Mouse (Mus musculus) olfactory bulb, adult 2 months (tissue): ENCODE results near the gene Pald1. TPM values are rescaled to one million over a fixed set of nuclear protein-coding genes. Genes with fewer than 3 reads are reported as not detected.
A peak's percentile ranks its signal among the peaks of the same experiment; 100 is the strongest.

Experiments used
- H3K27ac ChIP-seq: fragments of 200-500 bp; 2 replicates; pipeline ENCODE4 v1.5.1; 2012; ENCODE audit warnings: low read depth, low read length; ENCODE audit not compliant: insufficient read depth
- H3K4me1 ChIP-seq: fragments of 200-500 bp; 2 replicates; pipeline ENCODE4 v1.6.1; 2012; ENCODE audit warnings: low read length; ENCODE audit not compliant: control insufficient read depth, insufficient read depth
- H3K4me3 ChIP-seq: fragments of 200-500 bp; 2 replicates; pipeline ENCODE4 v1.5.1; 2012; ENCODE audit warnings: mild to moderate bottlenecking, low read depth, low read length, moderate library complexity; ENCODE audit not compliant: insufficient read depth
- CTCF ChIP-seq: fragments of 200-500 bp; IDR thresholded peaks from 2 replicates; pipeline ENCODE4 v1.5.1; 2012; ENCODE audit warnings: low read depth, mild to moderate bottlenecking, low read length, moderate library complexity; ENCODE audit not compliant: insufficient read depth
- POLR2A ChIP-seq: fragments of 200-500 bp; IDR thresholded peaks from 2 replicates; pipeline ENCODE4 v1.6.1; 2012; ENCODE audit warnings: mild to moderate bottlenecking, low read depth, low read length, moderate library complexity; ENCODE audit not compliant: insufficient read depth
- WGBS: fragments of 180-500 bp; shearing (Covaris S2); methylation state at CpG from one replicate; pipeline ENCODE4 v1.1.7; 2018; 5-methylcytosine and 5-hydroxymethylcytosine counted together
- polyA plus RNA-seq: library from polyadenylated mRNA; stranded (reverse); fragments of >200 nt; gene quantifications from 2 replicates; pipeline ENCODE4 v1.2.4, GENCODE M21; 2012; ENCODE audit warnings: low replicate concordance; ENCODE audit not compliant: missing spikeins, insufficient read depth, insufficient read length

The Pald1 gene
- polyA plus RNA-seq, 1 experiment: not detected

- WGBS: 54% methylated on average over 2 of the region's 2 CpGs
- TF ChIP-seq POLR2A (no peak), CTCF (no peak)
- no peak overlapping the region for H3K4me3 ChIP-seq
- peaks cover 3% of the 10 kb centered on the region for H3K4me1 ChIP-seq
- H3K27ac ChIP-seq: no peak overlapping the region
These were observed 92.9 kb downstream of the Pald1 start for GRCm38 (mm10) chr10:61290479-61290878.

GRCm38 (mm10) chr10:61290016-61290415 lies 93.3 kb downstream of the Pald1 start:
- Histone ChIP-seq H3K27ac (no peak overlapping the region), H3K4me1 (peaks cover 8% of the 10 kb centered on the region), H3K4me3 (no peak overlapping the region)
- TF ChIP-seq POLR2A (no peak), CTCF (no peak)
- 45% methylated on average over 2 of the region's 2 CpGs for WGBS

- TF ChIP-seq POLR2A: no peak
- no peak for TF ChIP-seq CTCF
- Histone ChIP-seq H3K4me3 (no peak overlapping the region), H3K4me1 (peaks cover 10% of the 10 kb centered on the region), H3K27ac (no peak overlapping the region)
- 58% methylated on average over 7 of the region's 7 CpGs for WGBS
These were observed 97.1 kb downstream of the Pald1 start for GRCm38 (mm10) chr10:61286246-61286645.

- Histone ChIP-seq H3K27ac (no peak overlapping the region), H3K4me1 (peaks cover 10% of the 10 kb centered on the region), H3K4me3 (no peak overlapping the region)
- TF ChIP-seq POLR2A (no peak), CTCF (no peak)
- WGBS: 58% methylated on average over 11 of the region's 11 CpGs
These were observed 98.1 kb downstream of the Pald1 start for GRCm38 (mm10) chr10:61285271-61285670.

- H3K4me3 ChIP-seq: no peak overlapping the region
- 86% methylated on average over 4 of the region's 4 CpGs for WGBS
- no peak overlapping the region for H3K27ac ChIP-seq
- peaks cover 10% of the 10 kb centered on the region for H3K4me1 ChIP-seq
- no peak for TF ChIP-seq POLR2A
- TF ChIP-seq CTCF: no peak
These were observed 99.0 kb downstream of the Pald1 start for GRCm38 (mm10) chr10:61284309-61284708.

GRCm38 (mm10) chr10:61281115-61281514 lies 102.2 kb downstream of the Pald1 start:
- WGBS: 94% methylated on average over 5 of the region's 5 CpGs
- Histone ChIP-seq H3K4me1 (peaks cover 10% of the 10 kb centered on the region), H3K4me3 (no peak overlapping the region), H3K27ac (no peak overlapping the region)
- TF ChIP-seq CTCF (no peak), POLR2A (no peak)

- TF ChIP-seq CTCF (no peak), POLR2A (no peak)
- Histone ChIP-seq H3K4me3 (no peak overlapping the region), H3K27ac (no peak overlapping the region), H3K4me1 (peaks cover 11% of the 10 kb centered on the region)
- 55% methylated on average over 14 of the region's 14 CpGs for WGBS
These were observed 105.2 kb downstream of the Pald1 start for GRCm38 (mm10) chr10:61277918-61278674.

- Histone ChIP-seq H3K4me1 (peaks cover 15% of the 10 kb centered on the region), H3K4me3 (no peak overlapping the region), H3K27ac (no peak overlapping the region)
- TF ChIP-seq POLR2A (no peak), CTCF (no peak)
- WGBS: 98% methylated on average over 6 of the region's 6 CpGs
These were observed 106.3 kb downstream of the Pald1 start for GRCm38 (mm10) chr10:61277051-61277450.

- WGBS: 6% methylated on average over 5 of the region's 5 CpGs
- H3K4me3 ChIP-seq: no peak overlapping the region
These were observed 107.6 kb downstream of the Pald1 start for GRCm38 (mm10) chr10:61275669-61276110.

GRCm38 (mm10) chr10:61274532-61274931 lies 108.8 kb downstream of the Pald1 start:
- peaks cover 15% of the 10 kb centered on the region for H3K4me1 ChIP-seq
- TF ChIP-seq POLR2A (no peak), CTCF (no peak)
- no peak overlapping the region for H3K27ac ChIP-seq
- H3K4me3 ChIP-seq: no peak overlapping the region
- WGBS: 46% methylated on average over 2 of the region's 2 CpGs

More at GRCm38 (mm10) chr10:61275669-61276110, 107.6 kb downstream of the Pald1 start:
- TF ChIP-seq CTCF (peak; percentile 24; the same call in 1 of the 2 replicates), POLR2A (no peak)
- Histone ChIP-seq H3K27ac (no peak overlapping the region), H3K4me1 (peaks cover 15% of the 10 kb centered on the region)
